Mouse (Mus musculus) lung, embryonic 14.5 days (tissue): Measurements from ENCODE around the gene Ramac. TPM values are rescaled to one million over a fixed set of nuclear protein-coding genes. Genes with fewer than 3 reads are reported as not detected.

Source experiments
- ATAC-seq: fragments of 200-750 bp; cut with Nextera tagmentation; 2 replicates; pipeline ENCODE4 v1.8.0; 2017; ENCODE audit warnings: mild to moderate bottlenecking, moderate TSS enrichment, moderate library complexity; ENCODE audit not compliant: insufficient read depth
- DNase-seq: peaks from one replicate; pipeline ENCODE4 v3.0.0-alpha.2; 2015
- H3K27ac ChIP-seq: fragments of 300-500 bp; sonication (generic); 2 replicates; pipeline ENCODE4 v1.5.1; 2014; ENCODE audit warnings: low read depth, mild to moderate bottlenecking, moderate library complexity
- H3K27me3 ChIP-seq: fragments of 300-500 bp; sonication (generic); 2 replicates; pipeline ENCODE4 v1.6.1; 2014; ENCODE audit warnings: low read length, control low read depth; ENCODE audit not compliant: insufficient read depth
- H3K36me3 ChIP-seq: fragments of 300-500 bp; sonication (generic); 2 replicates; pipeline ENCODE4 v1.6.1; 2014; ENCODE audit warnings: control low read depth; ENCODE audit not compliant: insufficient read depth
- H3K4me1 ChIP-seq: fragments of 300-500 bp; sonication (generic); 2 replicates; pipeline ENCODE4 v1.6.1; 2014; ENCODE audit warnings: antibody characterized with exemption, control low read depth; ENCODE audit not compliant: insufficient read depth
- H3K4me2 ChIP-seq: fragments of 300-500 bp; sonication (generic); 2 replicates; pipeline ENCODE4 v1.6.1; 2014; ENCODE audit warnings: mild to moderate bottlenecking
- H3K4me3 ChIP-seq: fragments of 300-500 bp; sonication (generic); 2 replicates; pipeline ENCODE4 v1.5.1; 2014; ENCODE audit warnings: low read depth, low read length
- H3K9ac ChIP-seq: fragments of 300-500 bp; sonication (generic); 2 replicates; pipeline ENCODE4 v1.6.1; 2014
- H3K9me3 ChIP-seq: fragments of 300-500 bp; sonication (generic); 2 replicates; pipeline ENCODE4 v1.6.1; 2016; ENCODE audit warnings: low read depth, low read length, control low read depth
- CTCF ChIP-seq: IDR thresholded peaks from 2 replicates; pipeline ENCODE4 v1.5.1; 2016; ENCODE audit warnings: antibody characterized with exemption, low read depth
- WGBS: fragments of 180-500 bp; shearing (Covaris S2); extraction: QIAGEN DNeasy Blood & Tissue Kit; methylation state at CpG from one replicate; pipeline ENCODE4 v1.1.7; 2014; 5-methylcytosine and 5-hydroxymethylcytosine counted together
- polyA plus RNA-seq: library from polyadenylated mRNA; unstranded; fragments of >200 nt; fragmentation: Nextera tagmentation; extraction: Ambion mirVana; gene quantifications from 2 replicates; pipeline ENCODE4 v1.2.1, GENCODE M21; 2014

Gene Ramac
- 121 and 124 TPM in 2 replicates for polyA plus RNA-seq

DNA sequence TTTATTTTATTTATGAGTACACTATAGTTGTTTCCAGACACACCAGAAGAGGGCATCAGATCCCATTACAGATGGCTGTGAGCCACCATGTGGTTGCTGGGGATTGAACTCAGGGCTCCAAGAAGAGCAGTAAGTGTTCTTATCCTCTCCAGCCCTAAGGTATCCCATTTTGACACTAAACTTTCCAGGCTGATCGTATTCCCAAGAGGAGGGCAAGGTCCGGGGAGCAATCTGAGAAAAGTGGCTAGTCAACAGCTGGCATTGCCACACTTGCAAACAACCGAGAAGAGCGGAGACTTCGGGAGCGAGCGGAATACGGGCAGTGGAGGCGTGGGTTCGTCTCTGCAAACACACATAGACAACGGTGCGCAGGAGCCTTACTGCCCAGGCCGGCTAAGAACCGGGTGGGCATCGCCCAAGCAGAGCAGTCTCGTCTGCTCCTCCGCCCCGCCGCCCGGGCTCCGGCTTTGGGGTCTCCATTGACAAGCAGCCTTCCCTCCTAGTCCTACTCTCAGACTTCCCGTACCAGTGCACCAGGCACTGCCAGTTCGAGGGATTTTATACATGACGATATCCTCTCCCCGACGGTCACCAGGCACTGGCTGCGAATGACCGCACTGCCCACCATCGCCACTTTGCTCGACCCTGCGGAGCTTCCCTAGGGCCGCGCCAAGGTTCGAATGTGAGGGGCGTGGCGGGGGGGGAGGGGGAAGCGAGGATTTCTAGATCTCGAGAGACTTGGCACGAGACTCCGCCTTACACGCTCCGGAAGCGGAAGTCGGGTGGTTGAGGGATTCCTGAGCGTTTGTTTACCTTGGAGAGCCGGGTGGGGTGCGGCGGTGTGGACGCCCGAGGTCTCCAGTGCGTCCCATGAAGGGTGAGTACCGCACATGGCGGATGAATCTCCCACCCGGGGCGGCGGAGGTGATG, at the start of gene Ramac:
Gene Ramac, plus strand, starts transcription at position 746 of the 930 bp plus-strand sequence.
- peak within 1 kb of the TSS; percentile 89 for H3K4me2 ChIP-seq
- H3K4me3 ChIP-seq = peak within 1 kb of the TSS; percentile 98
- under 1% methylated on average over 56 of the region's 56 CpGs for WGBS
- no peaks in the 10 kb centered on the region for H3K36me3 ChIP-seq
- DNase-seq (peak; percentile 98), ATAC-seq (peak; percentile 97)
- TF ChIP-seq CTCF = peak; percentile 56
- H3K9me3 ChIP-seq = no peaks in the 10 kb centered on the region
- peak within 1 kb of the TSS; percentile 94 for H3K9ac ChIP-seq
- 0 out of 2 replicates have a peak, but pooled peaks cover 6% of the 10 kb centered on the region for H3K4me1 ChIP-seq
- H3K27ac ChIP-seq = peak within 1 kb of the TSS; percentile 91
- H3K27me3 ChIP-seq = no peaks in the 10 kb centered on the region

DNA sequence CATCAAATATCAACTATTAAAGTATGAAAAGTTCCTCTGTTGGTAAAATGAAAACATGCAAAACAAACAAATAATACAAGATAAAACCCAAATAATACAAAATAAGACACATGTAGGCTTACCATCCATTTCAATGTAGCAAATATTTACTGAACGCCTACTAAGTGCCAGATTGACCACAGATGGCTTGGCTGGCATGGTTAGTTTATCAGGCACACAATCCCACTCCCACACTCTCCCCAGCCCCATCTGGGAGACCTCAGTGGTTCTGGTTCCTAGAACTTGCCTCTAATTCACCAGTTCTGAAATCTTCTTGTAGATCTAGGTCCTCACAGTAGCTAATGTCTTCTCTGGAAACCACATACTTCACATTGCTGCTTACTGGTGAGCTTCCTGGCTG, 44.1 kb upstream of the Ramac start:
- no peak for TF ChIP-seq CTCF
- Histone ChIP-seq H3K9ac (no peak overlapping the region), H3K9me3 (no peaks in the 10 kb centered on the region), H3K36me3 (no peaks in the 10 kb centered on the region), H3K4me2 (no peak overlapping the region), H3K27ac (no peak overlapping the region), H3K4me3 (no peak overlapping the region), H3K4me1 (no peaks in the 10 kb centered on the region), H3K27me3 (no peaks in the 10 kb centered on the region)
- ATAC-seq = no peak
- no peak for DNase-seq
- WGBS = 54% methylated on average over 1 of the region's 1 CpGs

DNA sequence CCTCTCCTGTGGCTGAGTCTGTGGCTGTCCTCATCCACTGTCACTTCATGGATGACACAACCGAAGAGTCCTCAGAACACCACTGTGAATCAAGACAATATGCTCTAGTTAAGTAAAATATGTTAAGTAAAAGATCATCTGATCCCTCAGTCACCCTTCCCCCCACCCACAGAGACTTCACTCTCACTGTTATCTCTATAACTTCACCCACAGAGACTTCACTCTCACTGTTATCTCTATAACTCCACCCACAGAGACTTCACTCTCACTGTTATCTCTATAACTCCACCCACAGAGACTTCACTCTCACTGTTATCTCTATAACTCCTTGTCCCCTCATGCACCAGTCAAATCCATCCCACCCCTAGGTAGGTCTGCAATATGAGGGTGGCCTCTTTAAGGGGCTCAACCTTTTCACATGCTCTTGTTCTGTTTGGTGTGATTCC, 43.5 kb upstream of the Ramac start:
- no peak overlapping the region for H3K4me2 ChIP-seq
- no peaks in the 10 kb centered on the region for H3K4me1 ChIP-seq
- H3K4me3 ChIP-seq = no peak overlapping the region
- DNase-seq (no peak), ATAC-seq (no peak)
- 54% methylated on average over 1 of the region's 1 CpGs for WGBS
- no peak for TF ChIP-seq CTCF
- no peak overlapping the region for H3K9ac ChIP-seq
- H3K36me3 ChIP-seq = no peaks in the 10 kb centered on the region
- H3K27me3 ChIP-seq = no peaks in the 10 kb centered on the region
- no peak overlapping the region for H3K27ac ChIP-seq
- no peaks in the 10 kb centered on the region for H3K9me3 ChIP-seq

- WGBS = 64% methylated on average over 5 of the region's 5 CpGs
- Histone ChIP-seq H3K4me3 (no peak overlapping the region), H3K9ac (no peak overlapping the region), H3K36me3 (no peaks in the 10 kb centered on the region), H3K4me2 (no peak overlapping the region), H3K4me1 (no peaks in the 10 kb centered on the region), H3K9me3 (no peaks in the 10 kb centered on the region), H3K27me3 (no peaks in the 10 kb centered on the region), H3K27ac (no peak overlapping the region)
- ATAC-seq (no peak), DNase-seq (no peak)
- no peak for TF ChIP-seq CTCF
Measured at GRCm38 (mm10) chr7:81721271-81721670, 41.5 kb upstream of the Ramac start.

GRCm38 (mm10) chr7:81723851-81724250, 38.9 kb upstream of the Ramac start:
- no peak for DNase-seq
- H3K9ac ChIP-seq = no peak overlapping the region

GRCm38 (mm10) chr7:81725986-81726727, 36.6 kb upstream of the Ramac start:
- no peak for DNase-seq

More at GRCm38 (mm10) chr7:81723851-81724250, 38.9 kb upstream of the Ramac start:
- H3K4me3 ChIP-seq = no peak overlapping the region
- H3K27ac ChIP-seq = no peak overlapping the region
- WGBS = 84% methylated on average over 10 of the region's 10 CpGs
- H3K4me2 ChIP-seq = no peak overlapping the region
- H3K36me3 ChIP-seq = no peaks in the 10 kb centered on the region
- ATAC-seq = no peak
- no peaks in the 10 kb centered on the region for H3K27me3 ChIP-seq
- TF ChIP-seq CTCF = no peak
- no peaks in the 10 kb centered on the region for H3K9me3 ChIP-seq
- H3K4me1 ChIP-seq = no peaks in the 10 kb centered on the region

GRCm38 (mm10) chr7:81726728-81727005, 36.1 kb upstream of the Ramac start:
- Histone ChIP-seq H3K9me3 (no peaks in the 10 kb centered on the region), H3K4me2 (peak overlapping the region; percentile 20; the same call in 1 of the 2 replicates), H3K27me3 (no peaks in the 10 kb centered on the region), H3K27ac (peak overlapping the region; percentile 26; the same call in 1 of the 2 replicates), H3K36me3 (no peaks in the 10 kb centered on the region), H3K4me3 (no peak overlapping the region), H3K4me1 (no peaks in the 10 kb centered on the region), H3K9ac (no peak overlapping the region)
- TF ChIP-seq CTCF = no peak
- ATAC-seq (no peak), DNase-seq (peak; percentile 48)
- 37% methylated on average over 2 of the region's 2 CpGs for WGBS

More at GRCm38 (mm10) chr7:81725986-81726727, 36.6 kb upstream of the Ramac start:
- no peaks in the 10 kb centered on the region for H3K36me3 ChIP-seq
- WGBS = 52% methylated on average over 18 of the region's 18 CpGs
- H3K9ac ChIP-seq = no peak overlapping the region
- H3K9me3 ChIP-seq = no peaks in the 10 kb centered on the region
- H3K4me2 ChIP-seq = peak overlapping the region; percentile 20
- TF ChIP-seq CTCF = no peak
- no peaks in the 10 kb centered on the region for H3K4me1 ChIP-seq
- H3K27me3 ChIP-seq = no peaks in the 10 kb centered on the region
- no peak for ATAC-seq
- H3K4me3 ChIP-seq = no peak overlapping the region
- peak overlapping the region; percentile 26; the same call in 1 of the 2 replicates for H3K27ac ChIP-seq
